Mouse (Mus musculus): ENCODE results near the gene Zswim4. TPM values are rescaled to one million over a fixed set of nuclear protein-coding genes. Genes with fewer than 3 reads are reported as not detected.
A peak's percentile ranks its signal among the peaks of the same experiment; 100 is the strongest.

Zswim4 gene
- total and polyA plus RNA-seq, 2 experiments: 2.8 to 8.4 TPM

- no peak overlapping the region for H3K27ac ChIP-seq (replicated peaks; ENCODE audit: insufficient read depth, low read depth, low read length)
- 0 out of 2 replicates have a peak, but pooled peaks cover 2% of the 10 kb centered on the region for H3K4me1 ChIP-seq (ENCODE audit: control insufficient read depth, insufficient read depth, low read length)
- peaks cover 4% of the 10 kb centered on the region; the same call in 1 of the 2 replicates for H3K36me3 ChIP-seq (ENCODE audit: control insufficient read depth, insufficient read depth, low read length)
- H3K4me3 ChIP-seq (ENCODE audit: insufficient read depth, low read depth, low read length): no peak overlapping the region
- no peaks in the 10 kb centered on the region for H3K79me2 ChIP-seq (ENCODE audit: control insufficient read depth, insufficient read depth, low read length)
- no peak for DNase-seq (ENCODE audit: extremely low read depth, low read depth, low spot score)
- TF ChIP-seq CTCF (IDR thresholded peaks at IDR 0.05; ENCODE audit: low read depth, low read length) (no peak), POLR2A (IDR thresholded peaks at IDR 0.05; ENCODE audit: extremely low read depth, insufficient read depth, low read length) (no peak)
- 94% methylated on average over 3 of the region's 3 CpGs for WGBS
- no peak overlapping the region for H3K9ac ChIP-seq (ENCODE audit: low read depth, low read length)
- H3K27me3 ChIP-seq (ENCODE audit: control insufficient read depth, insufficient read depth, low read length): no peaks in the 10 kb centered on the region
Observed at GRCm38 (mm10) chr8:84211202-84211601, 25.7 kb downstream of the Zswim4 start.

DNA sequence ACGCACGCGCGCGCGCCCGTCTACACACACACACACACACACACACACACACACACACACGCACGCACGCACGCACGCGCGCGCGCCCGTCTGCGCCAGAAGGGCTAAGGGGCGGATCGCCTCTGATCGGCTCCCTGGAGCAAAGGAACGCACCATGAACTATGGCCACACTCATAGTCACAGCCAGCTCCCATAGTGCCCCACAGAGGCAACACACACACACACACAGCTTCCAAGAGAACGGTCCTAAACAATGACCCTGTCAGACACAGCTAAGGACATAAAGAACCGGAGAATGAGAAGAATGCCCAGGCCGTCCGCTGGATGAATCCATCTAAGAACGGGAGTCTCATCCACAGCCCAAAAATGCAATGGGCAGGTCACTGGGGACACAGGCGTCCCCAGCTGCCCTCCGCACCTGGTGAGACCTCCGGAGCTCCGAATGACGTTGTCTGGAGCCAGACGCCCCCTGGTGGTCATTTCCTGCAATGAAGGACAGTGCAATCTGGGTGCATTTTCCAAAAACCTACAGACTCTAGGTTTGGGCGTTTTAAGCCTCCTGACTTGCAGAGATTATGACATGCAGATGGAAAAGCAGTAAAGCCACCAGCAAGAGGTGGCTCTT is 26.6 kb downstream of the Zswim4 start:
- Histone ChIP-seq H3K27me3 (ENCODE audit: control insufficient read depth, insufficient read depth, low read length) (no peaks in the 10 kb centered on the region), H3K27ac (replicated peaks; ENCODE audit: insufficient read depth, low read depth, low read length) (no peak overlapping the region), H3K4me1 (ENCODE audit: control insufficient read depth, insufficient read depth, low read length) (0 out of 2 replicates have a peak, but pooled peaks cover 2% of the 10 kb centered on the region), H3K9ac (ENCODE audit: low read depth, low read length) (no peak overlapping the region), H3K79me2 (ENCODE audit: control insufficient read depth, insufficient read depth, low read length) (no peaks in the 10 kb centered on the region), H3K4me3 (ENCODE audit: insufficient read depth, low read depth, low read length) (no peak overlapping the region), H3K36me3 (ENCODE audit: control insufficient read depth, insufficient read depth, low read length) (peaks cover 4% of the 10 kb centered on the region; the same call in 1 of the 2 replicates)
- DNase-seq (ENCODE audit: extremely low read depth, low read depth, low spot score): no peak
- TF ChIP-seq CTCF (IDR thresholded peaks at IDR 0.05; ENCODE audit: low read depth, low read length): peak; percentile 84
- no peak for TF ChIP-seq POLR2A (IDR thresholded peaks at IDR 0.05; ENCODE audit: extremely low read depth, insufficient read depth, low read length)
- 57% methylated on average over 34 of the region's 34 CpGs for whole genome bisulfite sequencing

GRCm38 (mm10) chr8:84208381-84209380 is 28.2 kb downstream of the Zswim4 start:
- Histone ChIP-seq H3K79me2 (ENCODE audit: control insufficient read depth, insufficient read depth, low read length) (no peaks in the 10 kb centered on the region), H3K4me3 (ENCODE audit: insufficient read depth, low read depth, low read length) (no peak overlapping the region), H3K27me3 (ENCODE audit: control insufficient read depth, insufficient read depth, low read length) (no peaks in the 10 kb centered on the region), H3K36me3 (ENCODE audit: control insufficient read depth, insufficient read depth, low read length) (peaks cover 4% of the 10 kb centered on the region; the same call in 1 of the 2 replicates), H3K27ac (replicated peaks; ENCODE audit: insufficient read depth, low read depth, low read length) (no peak overlapping the region), H3K4me1 (ENCODE audit: control insufficient read depth, insufficient read depth, low read length) (0 out of 2 replicates have a peak, but pooled peaks cover 2% of the 10 kb centered on the region), H3K9ac (ENCODE audit: low read depth, low read length) (no peak overlapping the region)
- no peak for TF ChIP-seq POLR2A (IDR thresholded peaks at IDR 0.05; ENCODE audit: extremely low read depth, insufficient read depth, low read length)
- TF ChIP-seq CTCF (IDR thresholded peaks at IDR 0.05; ENCODE audit: low read depth, low read length): no peak
- WGBS: 78% methylated on average over 17 of the region's 17 CpGs
- DNase-seq (ENCODE audit: extremely low read depth, low read depth, low spot score): no peak

GRCm38 (mm10) chr8:84207811-84208210 is 29.0 kb downstream of the Zswim4 start:
- TF ChIP-seq CTCF (IDR thresholded peaks at IDR 0.05; ENCODE audit: low read depth, low read length) (no peak), POLR2A (IDR thresholded peaks at IDR 0.05; ENCODE audit: extremely low read depth, insufficient read depth, low read length) (0 out of 2 replicates have a peak, but pooled peaks have one; percentile 3)
- H3K27me3 ChIP-seq (ENCODE audit: control insufficient read depth, insufficient read depth, low read length): no peaks in the 10 kb centered on the region
- peak overlapping the region; percentile 18; the same call in 1 of the 2 replicates for H3K27ac ChIP-seq (replicated peaks; ENCODE audit: insufficient read depth, low read depth, low read length)
- H3K36me3 ChIP-seq (ENCODE audit: control insufficient read depth, insufficient read depth, low read length): peaks cover under 1% of the 10 kb centered on the region; the same call in 1 of the 2 replicates
- whole genome bisulfite sequencing: 60% methylated on average over 7 of the region's 7 CpGs
- peak overlapping the region; percentile 12 for H3K9ac ChIP-seq (ENCODE audit: low read depth, low read length)
- peak overlapping the region; percentile 6; the same call in 1 of the 2 replicates for H3K4me3 ChIP-seq (ENCODE audit: insufficient read depth, low read depth, low read length)
- H3K79me2 ChIP-seq (ENCODE audit: control insufficient read depth, insufficient read depth, low read length): no peaks in the 10 kb centered on the region
- peak; percentile 28 for DNase-seq (ENCODE audit: extremely low read depth, low read depth, low spot score)
- 0 out of 2 replicates have a peak, but pooled peaks cover 2% of the 10 kb centered on the region for H3K4me1 ChIP-seq (ENCODE audit: control insufficient read depth, insufficient read depth, low read length)

- DNase-seq (ENCODE audit: extremely low read depth, low read depth, low spot score): no peak
- no peak overlapping the region for H3K4me3 ChIP-seq (ENCODE audit: insufficient read depth, low read depth, low read length)
- no peak for TF ChIP-seq POLR2A (IDR thresholded peaks at IDR 0.05; ENCODE audit: extremely low read depth, insufficient read depth, low read length)
- no peak for TF ChIP-seq CTCF (IDR thresholded peaks at IDR 0.05; ENCODE audit: low read depth, low read length)
- H3K27ac ChIP-seq (replicated peaks; ENCODE audit: insufficient read depth, low read depth, low read length): no peak overlapping the region
- no peak overlapping the region for H3K9ac ChIP-seq (ENCODE audit: low read depth, low read length)
- no peaks in the 10 kb centered on the region for H3K36me3 ChIP-seq (ENCODE audit: control insufficient read depth, insufficient read depth, low read length)
- WGBS: 83% methylated on average over 3 of the region's 3 CpGs
- no peaks in the 10 kb centered on the region for H3K27me3 ChIP-seq (ENCODE audit: control insufficient read depth, insufficient read depth, low read length)
- H3K4me1 ChIP-seq (ENCODE audit: control insufficient read depth, insufficient read depth, low read length): 0 out of 2 replicates have a peak, but pooled peaks cover 2% of the 10 kb centered on the region
- H3K79me2 ChIP-seq (ENCODE audit: control insufficient read depth, insufficient read depth, low read length): peaks cover 4% of the 10 kb centered on the region; the same call in 1 of the 2 replicates
Observed at GRCm38 (mm10) chr8:84206666-84207065, 30.2 kb downstream of the Zswim4 start.

All from liver, adult 2 months (tissue).